Mouse (Mus musculus) neutrophil, adult 83 days (primary cell): ENCODE measurements around the gene Ly6g6f. TPM values are rescaled to one million over a fixed set of nuclear protein-coding genes. Genes with fewer than 3 reads are reported as not detected.

ENCODE experiments used
- total RNA-seq, 2 experiments: library from RNA; stranded (reverse); gene quantifications; one replicate each; pipeline ENCODE4 v1.2.4; 2023

The Ly6g6f gene
- total RNA-seq: under 1 TPM in 1 of 2 experiments, not detected in 1; 0.35 TPM

GRCm38 (mm10) chr17:35085208-35085865, at the start of gene Ly6g6f:
Gene Ly6g6f, minus strand, starts transcription at chr17:35085610.

GRCm38 (mm10) chr17:35134801-35135590, 49.6 kb upstream of the Ly6g6f start, which contains the start of gene Bag6:
Gene Bag6, plus strand, starts transcription at chr17:35135178.

GRCm38 (mm10) chr17:35131500-35132173, 46.2 kb upstream of the Ly6g6f start, which contains the start of gene Apom:
Gene Apom, minus strand, starts transcription at chr17:35132050.

GRCm38 (mm10) chr17:35126206-35126611, 40.8 kb upstream of the Ly6g6f start, which contains the start of gene D17H6S53E:
Gene D17H6S53E, plus strand, starts transcription at chr17:35126373.

GRCm38 (mm10) chr17:35121871-35122303, 36.5 kb upstream of the Ly6g6f start, which contains the start of gene Csnk2b:
Gene Csnk2b, minus strand, starts transcription at chr17:35122053.

GRCm38 (mm10) chr17:35121143-35121799, 35.9 kb upstream of the Ly6g6f start, which contains the start of gene Gpank1:
Gene Gpank1, plus strand, starts transcription at chr17:35121455.

GRCm38 (mm10) chr17:35115046-35116019, 29.9 kb upstream of the Ly6g6f start, which contains the start of gene Ly6g5b:
Gene Ly6g5b, minus strand, starts transcription at chr17:35115428.

GRCm38 (mm10) chr17:35108097-35108496, 22.7 kb upstream of the Ly6g6f start, which contains the start of gene Ly6g5c:
Gene Ly6g5c, plus strand, starts transcription at chr17:35108279.

GRCm38 (mm10) chr17:35088825-35089644, 3.6 kb upstream of the Ly6g6f start, which contains the start of gene Abhd16a:
Gene Abhd16a, plus strand, starts transcription at chr17:35089263.

GRCm38 (mm10) chr17:35077786-35078233, 7.6 kb downstream of the Ly6g6f start, which contains the start of gene Ly6g6d:
Gene Ly6g6d, minus strand, starts transcription at chr17:35078065.

GRCm38 (mm10) chr17:35076507-35077176, 8.8 kb downstream of the Ly6g6f start, which contains the start of gene Ly6g6e:
Gene Ly6g6e, plus strand, starts transcription at chr17:35076902.

GRCm38 (mm10) chr17:35066084-35066483, 19.3 kb downstream of the Ly6g6f start, which contains the start of gene Mpig6b:
Gene Mpig6b, minus strand, starts transcription at chr17:35066184.

GRCm38 (mm10) chr17:35064951-35065947, 20.2 kb downstream of the Ly6g6f start, which contains the start of gene Ly6g6c:
Gene Ly6g6c, plus strand, starts transcription at chr17:35065388.

GRCm38 (mm10) chr17:35058911-35059892, 26.2 kb downstream of the Ly6g6f start, which contains the start of gene Ddah2:
Gene Ddah2, plus strand, starts transcription at chr17:35059035.

GRCm38 (mm10) chr17:35049561-35050016, 35.8 kb downstream of the Ly6g6f start, which contains the start of gene Clic1:
Gene Clic1, plus strand, starts transcription at chr17:35049966.

